Mouse (Mus musculus): ENCODE data around the gene Nrde2.

- TF ChIP-seq CTCF (IDR thresholded peaks at IDR 0.05) (no peak), EP300 (IDR thresholded peaks at IDR 0.05; ENCODE audit: insufficient read depth, low read depth, low read length) (no peak), POLR2A (IDR thresholded peaks at IDR 0.05; ENCODE audit: insufficient read depth, low read depth, low read length) (no peak)
Observed at GRCm38 (mm10) chr12:100128961-100129360, 30.5 kb downstream of the Nrde2 start.

Measured in heart, adult 2 months (tissue).